Mouse (Mus musculus) limb, embryonic 14.5 days (tissue): ENCODE data around the gene Myo1e. TPM values are rescaled to one million over a fixed set of nuclear protein-coding genes. Genes with fewer than 3 reads are reported as not detected.

Experiments used
- ATAC-seq: fragments of 200-750 bp; cut with Nextera tagmentation; 2 replicates; pipeline ENCODE4 v1.8.0; 2017; ENCODE audit warnings: low read depth, moderate number of reproducible peaks, moderate TSS enrichment; ENCODE audit not compliant: low FRiP score
- DNase-seq: peaks from one replicate; pipeline ENCODE4 v3.0.0-alpha.2; 2015; ENCODE audit warnings: low spot score
- H3K27ac ChIP-seq: fragments of 300-500 bp; sonication (generic); replicated peaks from 2 replicates; pipeline ENCODE4 v1.5.1; 2014; ENCODE audit warnings: low read depth, mild to moderate bottlenecking, low read length, moderate library complexity, mixed read lengths
- H3K27me3 ChIP-seq: fragments of 300-500 bp; sonication (generic); 2 replicates; pipeline ENCODE4 v1.6.1; 2014; ENCODE audit warnings: low read length, mixed read lengths; ENCODE audit not compliant: control insufficient read depth, insufficient read depth
- H3K36me3 ChIP-seq: fragments of 300-500 bp; sonication (generic); 2 replicates; pipeline ENCODE4 v1.6.1; 2014; ENCODE audit warnings: mild to moderate bottlenecking, low read length, moderate library complexity, mixed read lengths; ENCODE audit not compliant: control insufficient read depth, insufficient read depth
- H3K4me1 ChIP-seq: fragments of 300-500 bp; sonication (generic); 2 replicates; pipeline ENCODE4 v1.6.1; 2014; ENCODE audit warnings: antibody characterized with exemption, low read length, mixed read lengths; ENCODE audit not compliant: control insufficient read depth, insufficient read depth
- H3K4me2 ChIP-seq: fragments of 300-500 bp; sonication (generic); replicated peaks from 2 replicates; pipeline ENCODE4 v1.6.1; 2014; ENCODE audit warnings: low read depth, mild to moderate bottlenecking, low read length, moderate library complexity; ENCODE audit not compliant: severe bottlenecking
- H3K4me3 ChIP-seq: fragments of 300-500 bp; sonication (generic); replicated peaks from 2 replicates; pipeline ENCODE4 v1.5.1; 2014; ENCODE audit warnings: low read length
- H3K9ac ChIP-seq: fragments of 300-500 bp; sonication (generic); 2 replicates; pipeline ENCODE4 v1.6.1; 2014; ENCODE audit warnings: mild to moderate bottlenecking, low read depth, low read length, moderate library complexity; ENCODE audit not compliant: severe bottlenecking
- H3K9me3 ChIP-seq: fragments of 300-500 bp; sonication (generic); 2 replicates; pipeline ENCODE4 v1.6.1; 2016; ENCODE audit warnings: low read length; ENCODE audit not compliant: control insufficient read depth
- POLR2A ChIP-seq: fragments of 200-500 bp; IDR thresholded peaks from 2 replicates; pipeline ENCODE4 v1.8.0; 2012; ENCODE audit warnings: inconsistent platforms, mild to moderate bottlenecking, moderate library complexity, borderline replicate concordance; ENCODE audit not compliant: insufficient read depth, insufficient read length; ENCODE audit errors: extremely low read depth
- WGBS: fragments of 180-500 bp; shearing (Covaris S2); extraction: QIAGEN DNeasy Blood & Tissue Kit; methylation state at CpG from one replicate; pipeline ENCODE4 v1.1.7; 2014; 5-methylcytosine and 5-hydroxymethylcytosine counted together
- polyA plus RNA-seq, 2 experiments: library from polyadenylated mRNA; depleted of rRNA in 1 of 2; stranded (reverse) in 1 of 2; unstranded in 1 of 2; fragments of >200 nt; fragmentation: Nextera tagmentation in 1 of 2; extraction: Ambion mirVana in 1 of 2; gene quantifications; 2 replicates each; pipeline versions ENCODE4 v1.2.1 to v1.2.3; 2012 to 2014

Myo1e gene
- polyA plus RNA-seq, 2 experiments, result 12.1 to 20.4 TPM

GRCm38 (mm10) chr9:70271631-70272030 is 64.5 kb downstream of the Myo1e start:
- no peaks in the 10 kb centered on the region for H3K4me1 ChIP-seq
- 92% methylated on average over 9 of the region's 9 CpGs for WGBS
- H3K4me2 ChIP-seq, result no peak overlapping the region
- no peaks in the 10 kb centered on the region for H3K9me3 ChIP-seq
- H3K4me3 ChIP-seq, result no peak overlapping the region
- H3K27ac ChIP-seq, result no peak overlapping the region
- TF ChIP-seq POLR2A, result no peak
- no peaks in the 10 kb centered on the region for H3K27me3 ChIP-seq
- no peak overlapping the region for H3K9ac ChIP-seq
- H3K36me3 ChIP-seq, result 0 out of 2 replicates have a peak, but pooled peaks cover 3% of the 10 kb centered on the region
- no peak for DNase-seq
- ATAC-seq, result no peak

- TF ChIP-seq POLR2A, result no peak
- H3K4me1 ChIP-seq, result no peaks in the 10 kb centered on the region
- no peaks in the 10 kb centered on the region for H3K27me3 ChIP-seq
- ATAC-seq (no peak), DNase-seq (no peak)
- H3K9me3 ChIP-seq, result no peaks in the 10 kb centered on the region
- H3K36me3 ChIP-seq, result 0 out of 2 replicates have a peak, but pooled peaks cover 3% of the 10 kb centered on the region
- no peak overlapping the region for H3K9ac ChIP-seq
- WGBS, result 78% methylated on average over 6 of the region's 6 CpGs
- H3K4me3 ChIP-seq, result no peak overlapping the region
- no peak overlapping the region for H3K27ac ChIP-seq
- no peak overlapping the region for H3K4me2 ChIP-seq
These were observed 66.9 kb downstream of the Myo1e start for GRCm38 (mm10) chr9:70274071-70274470.

GRCm38 (mm10) chr9:70274476-70274875 is 67.3 kb downstream of the Myo1e start:
- Histone ChIP-seq H3K27me3 (no peaks in the 10 kb centered on the region), H3K27ac (no peak overlapping the region), H3K4me1 (no peaks in the 10 kb centered on the region), H3K9me3 (no peaks in the 10 kb centered on the region), H3K36me3 (0 out of 2 replicates have a peak, but pooled peaks cover 3% of the 10 kb centered on the region), H3K4me2 (no peak overlapping the region), H3K4me3 (no peak overlapping the region), H3K9ac (no peak overlapping the region)
- ATAC-seq (no peak), DNase-seq (no peak)
- 78% methylated on average over 6 of the region's 6 CpGs for WGBS
- TF ChIP-seq POLR2A, result no peak

- DNase-seq (no peak), ATAC-seq (no peak)
- Histone ChIP-seq H3K36me3 (0 out of 2 replicates have a peak, but pooled peaks cover 3% of the 10 kb centered on the region), H3K27ac (no peak overlapping the region), H3K9ac (no peak overlapping the region), H3K4me3 (no peak overlapping the region), H3K4me1 (no peaks in the 10 kb centered on the region), H3K9me3 (no peaks in the 10 kb centered on the region), H3K27me3 (no peaks in the 10 kb centered on the region), H3K4me2 (no peak overlapping the region)
- 89% methylated on average over 12 of the region's 12 CpGs for WGBS
- TF ChIP-seq POLR2A, result no peak
These were observed 67.9 kb downstream of the Myo1e start for GRCm38 (mm10) chr9:70274887-70275555.

GRCm38 (mm10) chr9:70277076-70277475 is 69.9 kb downstream of the Myo1e start:
- TF ChIP-seq POLR2A, result no peak
- no peak for DNase-seq
- 0 out of 2 replicates have a peak, but pooled peaks cover 3% of the 10 kb centered on the region for H3K36me3 ChIP-seq
- H3K9ac ChIP-seq, result no peak overlapping the region
- H3K4me1 ChIP-seq, result no peaks in the 10 kb centered on the region
- H3K27ac ChIP-seq, result no peak overlapping the region
- no peaks in the 10 kb centered on the region for H3K27me3 ChIP-seq
- WGBS, result 75% methylated on average over 3 of the region's 3 CpGs
- no peak overlapping the region for H3K4me2 ChIP-seq
- H3K4me3 ChIP-seq, result no peak overlapping the region
- no peak for ATAC-seq
- no peaks in the 10 kb centered on the region for H3K9me3 ChIP-seq

- H3K9ac ChIP-seq, result no peak overlapping the region
- H3K4me3 ChIP-seq, result no peak overlapping the region
- TF ChIP-seq POLR2A, result no peak
- 0 out of 2 replicates have a peak, but pooled peaks cover 3% of the 10 kb centered on the region for H3K36me3 ChIP-seq
- no peaks in the 10 kb centered on the region for H3K27me3 ChIP-seq
- H3K27ac ChIP-seq, result no peak overlapping the region
- ATAC-seq (no peak), DNase-seq (no peak)
- H3K9me3 ChIP-seq, result no peaks in the 10 kb centered on the region
- 86% methylated on average over 11 of the region's 11 CpGs for WGBS
- H3K4me1 ChIP-seq, result no peaks in the 10 kb centered on the region
- no peak overlapping the region for H3K4me2 ChIP-seq
These were observed 70.4 kb downstream of the Myo1e start for GRCm38 (mm10) chr9:70277529-70277982.
